Mouse (Mus musculus) liver, adult 2 months (tissue): Measurements from ENCODE around the gene Ints1. TPM values are rescaled to one million over a fixed set of nuclear protein-coding genes. Genes with fewer than 3 reads are reported as not detected.

Experiments
- DNase-seq: peaks from one replicate; pipeline ENCODE4 v3.0.0-alpha.2; 2011; ENCODE audit warnings: low read depth, low spot score; ENCODE audit errors: extremely low read depth
- H3K27ac ChIP-seq: fragments of 200-500 bp; replicated peaks from 2 replicates; pipeline ENCODE4 v1.5.1; 2012; ENCODE audit warnings: low read depth, mild to moderate bottlenecking, control low read depth, inconsistent platforms, low read length; ENCODE audit not compliant: insufficient read depth
- H3K27me3 ChIP-seq: fragments of 200-500 bp; 2 replicates; pipeline ENCODE4 v1.6.1; 2012; ENCODE audit warnings: mild to moderate bottlenecking, moderate library complexity, low read length, inconsistent platforms; ENCODE audit not compliant: control insufficient read depth, insufficient read depth
- H3K36me3 ChIP-seq: fragments of 200-500 bp; 2 replicates; pipeline ENCODE4 v1.6.1; 2012; ENCODE audit warnings: low read length, inconsistent platforms; ENCODE audit not compliant: control insufficient read depth, insufficient read depth
- H3K4me1 ChIP-seq: fragments of 200-500 bp; 2 replicates; pipeline ENCODE4 v1.6.1; 2011; ENCODE audit warnings: low read length; ENCODE audit not compliant: control insufficient read depth, insufficient read depth
- H3K4me3 ChIP-seq: fragments of 200-500 bp; 2 replicates; pipeline ENCODE4 v1.5.1; 2011; ENCODE audit warnings: low read depth, mild to moderate bottlenecking, control low read depth, low read length, moderate library complexity; ENCODE audit not compliant: insufficient read depth
- H3K79me2 ChIP-seq: fragments of 200-500 bp; 2 replicates; pipeline ENCODE4 v1.6.1; 2012; ENCODE audit warnings: inconsistent platforms, mild to moderate bottlenecking, low read length, moderate library complexity; ENCODE audit not compliant: control insufficient read depth, insufficient read depth
- H3K9ac ChIP-seq: fragments of 200-500 bp; 2 replicates; pipeline ENCODE4 v1.6.1; 2012; ENCODE audit warnings: low read depth, mild to moderate bottlenecking, control low read depth, inconsistent platforms, low read length
- CTCF ChIP-seq: fragments of 200-500 bp; IDR thresholded peaks from 2 replicates; pipeline ENCODE4 v1.5.1; 2011; ENCODE audit warnings: low read depth, low read length, control low read depth
- POLR2A ChIP-seq: fragments of 200-500 bp; IDR thresholded peaks from 2 replicates; pipeline ENCODE4 v1.6.1; 2011; ENCODE audit warnings: low read length, control low read depth; ENCODE audit not compliant: insufficient read depth; ENCODE audit errors: extremely low read depth
- WGBS: fragments of 180-500 bp; shearing (Covaris S2); methylation state at CpG from one replicate; pipeline ENCODE4 v1.1.7; 2018; 5-methylcytosine and 5-hydroxymethylcytosine counted together
- polyA plus RNA-seq: library from polyadenylated mRNA; depleted of rRNA; stranded (reverse); fragments of >200 nt; gene quantifications from 2 replicates; pipeline ENCODE4 v1.2.3, GENCODE M21; 2012
- total RNA-seq: library from RNA; depleted of rRNA; stranded (reverse); fragments of >200 nt; gene quantifications from 2 replicates; pipeline ENCODE4 v1.2.3, GENCODE M21; 2014

The Ints1 gene
- total and polyA plus RNA-seq, 2 experiments: 10.0 to 25.2 TPM

- no peaks in the 10 kb centered on the region for H3K79me2 ChIP-seq
- no peak overlapping the region for H3K4me3 ChIP-seq
- no peaks in the 10 kb centered on the region for H3K4me1 ChIP-seq
- TF ChIP-seq CTCF (no peak), POLR2A (no peak)
- H3K36me3 ChIP-seq: no peaks in the 10 kb centered on the region; the same call in 1 of the 2 replicates
- DNase-seq: no peak
- no peak overlapping the region for H3K27ac ChIP-seq
- no peak overlapping the region for H3K9ac ChIP-seq
- 79% methylated on average over 20 of the region's 20 CpGs for WGBS
- no peaks in the 10 kb centered on the region for H3K27me3 ChIP-seq
These were observed 37.1 kb upstream of the Ints1 start for GRCm38 (mm10) chr5:139812398-139813125.

GRCm38 (mm10) chr5:139811677-139812397, 36.4 kb upstream of the Ints1 start:
- Histone ChIP-seq H3K79me2 (no peaks in the 10 kb centered on the region), H3K36me3 (no peaks in the 10 kb centered on the region; the same call in 1 of the 2 replicates), H3K4me1 (no peaks in the 10 kb centered on the region), H3K27me3 (no peaks in the 10 kb centered on the region), H3K27ac (no peak overlapping the region), H3K4me3 (no peak overlapping the region), H3K9ac (no peak overlapping the region)
- no peak for DNase-seq
- TF ChIP-seq CTCF: no peak
- TF ChIP-seq POLR2A: no peak
- 60% methylated on average over 15 of the region's 15 CpGs for WGBS

- no peak for TF ChIP-seq POLR2A
- TF ChIP-seq CTCF: peak; percentile 35
- Histone ChIP-seq H3K79me2 (no peaks in the 10 kb centered on the region), H3K9ac (no peak overlapping the region), H3K4me3 (no peak overlapping the region), H3K27me3 (no peaks in the 10 kb centered on the region), H3K36me3 (no peaks in the 10 kb centered on the region; the same call in 1 of the 2 replicates), H3K27ac (no peak overlapping the region), H3K4me1 (no peaks in the 10 kb centered on the region)
- DNase-seq: no peak
- WGBS: 72% methylated on average over 4 of the region's 4 CpGs
These were observed 33.9 kb upstream of the Ints1 start for GRCm38 (mm10) chr5:139809397-139809796.

- no peak for TF ChIP-seq CTCF
- no peak for TF ChIP-seq POLR2A
- no peak for DNase-seq
- no peaks in the 10 kb centered on the region; the same call in 1 of the 2 replicates for H3K36me3 ChIP-seq
- H3K4me1 ChIP-seq: no peaks in the 10 kb centered on the region
- H3K79me2 ChIP-seq: no peaks in the 10 kb centered on the region
- no peak overlapping the region for H3K4me3 ChIP-seq
- no peak overlapping the region for H3K9ac ChIP-seq
- 96% methylated on average over 8 of the region's 8 CpGs for WGBS
- H3K27ac ChIP-seq: no peak overlapping the region
- H3K27me3 ChIP-seq: no peaks in the 10 kb centered on the region
These were observed 30.4 kb upstream of the Ints1 start for GRCm38 (mm10) chr5:139805924-139806323.

DNA sequence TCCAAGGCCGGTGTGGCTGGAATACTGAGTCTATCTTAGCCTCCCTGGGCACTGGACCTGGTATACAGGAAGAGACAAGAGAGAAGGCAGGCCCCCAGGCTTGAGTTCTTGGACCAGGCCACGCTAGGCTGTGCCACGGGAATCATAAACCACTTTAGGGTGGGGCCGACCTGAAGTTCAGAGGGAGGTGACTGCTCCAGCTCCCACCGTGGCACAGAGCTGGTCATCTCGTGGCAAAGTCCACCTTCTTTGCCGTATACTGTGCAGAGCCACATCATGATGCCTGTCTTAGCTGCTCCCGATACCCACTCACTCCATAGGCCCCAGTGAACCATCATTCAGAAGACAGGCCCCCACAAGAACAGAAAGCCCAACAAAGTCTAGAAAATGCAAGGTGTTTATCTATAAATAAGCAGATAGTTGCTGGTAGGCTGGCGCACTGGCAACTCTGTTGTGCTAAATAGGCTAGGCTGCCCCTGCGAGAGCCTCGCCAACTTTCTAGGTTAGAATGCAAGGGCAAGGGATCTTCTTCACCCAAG, 29.2 kb upstream of the Ints1 start:
- Histone ChIP-seq H3K27ac (no peak overlapping the region), H3K4me1 (no peaks in the 10 kb centered on the region), H3K27me3 (no peaks in the 10 kb centered on the region), H3K9ac (no peak overlapping the region), H3K79me2 (no peaks in the 10 kb centered on the region), H3K36me3 (0 out of 2 replicates have a peak, but pooled peaks cover 1% of the 10 kb centered on the region), H3K4me3 (no peak overlapping the region)
- TF ChIP-seq CTCF (no peak), POLR2A (no peak)
- WGBS: 86% methylated on average over 11 of the region's 11 CpGs
- DNase-seq: no peak
